Mouse (Mus musculus): Measurements from ENCODE around the gene Serinc2.

Gene Serinc2

GRCm38 (mm10) chr4:130304746-130305145 is 25.7 kb upstream of the Serinc2 start:
- no peaks in the 10 kb centered on the region for H3K9me3 ChIP-seq (ENCODE audit: low read length)
- peak overlapping the region; percentile 37; the same call in 1 of the 2 replicates for H3K4me3 ChIP-seq (replicated peaks; ENCODE audit: low read length)
- peaks cover 97% of the 10 kb centered on the region for H3K4me1 ChIP-seq (replicated peaks; ENCODE audit: low read depth, low read length)
- TF ChIP-seq POU5F1 (IDR thresholded peaks at IDR 0.05; ENCODE audit: borderline replicate concordance, low read length) (no peak), CTCF (conservative IDR thresholded peaks at IDR 0.05; ENCODE audit: low read length) (no peak), NANOG (IDR thresholded peaks at IDR 0.05; ENCODE audit: borderline replicate concordance, low read length) (no peak)
- H3K36me3 ChIP-seq (ENCODE audit: insufficient read depth, low read length), result no peaks in the 10 kb centered on the region
- peaks cover 35% of the 10 kb centered on the region for H3K27me3 ChIP-seq (ENCODE audit: insufficient read depth, low read length)

- Histone ChIP-seq H3K36me3 (ENCODE audit: insufficient read depth, low read length) (no peaks in the 10 kb centered on the region), H3K9me3 (ENCODE audit: low read length) (no peaks in the 10 kb centered on the region), H3K27me3 (ENCODE audit: insufficient read depth, low read length) (peaks cover 19% of the 10 kb centered on the region), H3K4me3 (replicated peaks; ENCODE audit: low read length) (no peak overlapping the region), H3K4me1 (replicated peaks; ENCODE audit: low read depth, low read length) (peaks cover 98% of the 10 kb centered on the region)
- TF ChIP-seq POU5F1 (IDR thresholded peaks at IDR 0.05; ENCODE audit: borderline replicate concordance, low read length), result no peak
- TF ChIP-seq NANOG (IDR thresholded peaks at IDR 0.05; ENCODE audit: borderline replicate concordance, low read length), result no peak
- TF ChIP-seq CTCF (conservative IDR thresholded peaks at IDR 0.05; ENCODE audit: low read length), result no peak
These were observed 23.4 kb upstream of the Serinc2 start for GRCm38 (mm10) chr4:130302285-130302870.

- Histone ChIP-seq H3K4me3 (replicated peaks; ENCODE audit: low read length) (peak overlapping the region; percentile 66), H3K4me1 (replicated peaks; ENCODE audit: low read depth, low read length) (peaks cover 97% of the 10 kb centered on the region), H3K36me3 (ENCODE audit: insufficient read depth, low read length) (no peaks in the 10 kb centered on the region), H3K27me3 (ENCODE audit: insufficient read depth, low read length) (peaks cover 19% of the 10 kb centered on the region), H3K9me3 (ENCODE audit: low read length) (no peaks in the 10 kb centered on the region)
- TF ChIP-seq POU5F1 (IDR thresholded peaks at IDR 0.05; ENCODE audit: borderline replicate concordance, low read length), result no peak
- no peak for TF ChIP-seq NANOG (IDR thresholded peaks at IDR 0.05; ENCODE audit: borderline replicate concordance, low read length)
- TF ChIP-seq CTCF (conservative IDR thresholded peaks at IDR 0.05; ENCODE audit: low read length), result no peak
These were observed 20.6 kb upstream of the Serinc2 start for GRCm38 (mm10) chr4:130299629-130300018.

- H3K4me1 ChIP-seq (replicated peaks; ENCODE audit: low read depth, low read length), result peaks cover 94% of the 10 kb centered on the region
- no peaks in the 10 kb centered on the region for H3K36me3 ChIP-seq (ENCODE audit: insufficient read depth, low read length)
- H3K4me3 ChIP-seq (replicated peaks; ENCODE audit: low read length), result peak overlapping the region; percentile 66
- peaks cover 19% of the 10 kb centered on the region for H3K27me3 ChIP-seq (ENCODE audit: insufficient read depth, low read length)
- H3K9me3 ChIP-seq (ENCODE audit: low read length), result no peaks in the 10 kb centered on the region
- TF ChIP-seq NANOG (IDR thresholded peaks at IDR 0.05; ENCODE audit: borderline replicate concordance, low read length) (no peak), CTCF (conservative IDR thresholded peaks at IDR 0.05; ENCODE audit: low read length) (no peak), POU5F1 (IDR thresholded peaks at IDR 0.05; ENCODE audit: borderline replicate concordance, low read length) (no peak)
These were observed 20.0 kb upstream of the Serinc2 start for GRCm38 (mm10) chr4:130298877-130299628.

GRCm38 (mm10) chr4:130297123-130297529 is 18.1 kb upstream of the Serinc2 start:
- Histone ChIP-seq H3K4me1 (replicated peaks; ENCODE audit: low read depth, low read length) (peaks cover 75% of the 10 kb centered on the region), H3K27me3 (ENCODE audit: insufficient read depth, low read length) (peaks cover 19% of the 10 kb centered on the region), H3K9me3 (ENCODE audit: low read length) (no peaks in the 10 kb centered on the region), H3K4me3 (replicated peaks; ENCODE audit: low read length) (no peak overlapping the region), H3K36me3 (ENCODE audit: insufficient read depth, low read length) (no peaks in the 10 kb centered on the region)
- TF ChIP-seq NANOG (IDR thresholded peaks at IDR 0.05; ENCODE audit: borderline replicate concordance, low read length) (no peak), CTCF (conservative IDR thresholded peaks at IDR 0.05; ENCODE audit: low read length) (peak; percentile 90), POU5F1 (IDR thresholded peaks at IDR 0.05; ENCODE audit: borderline replicate concordance, low read length) (no peak)

GRCm38 (mm10) chr4:130296243-130296965 is 17.4 kb upstream of the Serinc2 start:
- Histone ChIP-seq H3K9me3 (ENCODE audit: low read length) (no peaks in the 10 kb centered on the region), H3K27me3 (ENCODE audit: insufficient read depth, low read length) (peaks cover 16% of the 10 kb centered on the region), H3K4me1 (replicated peaks; ENCODE audit: low read depth, low read length) (peaks cover 68% of the 10 kb centered on the region)

GRCm38 (mm10) chr4:130295047-130295745 is 16.2 kb upstream of the Serinc2 start:
- 0 out of 2 replicates have a peak, but pooled peaks cover 7% of the 10 kb centered on the region for H3K27me3 ChIP-seq (ENCODE audit: insufficient read depth, low read length)
- peaks cover 56% of the 10 kb centered on the region for H3K4me1 ChIP-seq (replicated peaks; ENCODE audit: low read depth, low read length)
- TF ChIP-seq NANOG (IDR thresholded peaks at IDR 0.05; ENCODE audit: borderline replicate concordance, low read length) (no peak), CTCF (conservative IDR thresholded peaks at IDR 0.05; ENCODE audit: low read length) (peak; percentile 15; the same call in 1 of the 2 replicates), POU5F1 (IDR thresholded peaks at IDR 0.05; ENCODE audit: borderline replicate concordance, low read length) (no peak)
- H3K4me3 ChIP-seq (replicated peaks; ENCODE audit: low read length), result peak overlapping the region; percentile 43
- H3K36me3 ChIP-seq (ENCODE audit: insufficient read depth, low read length), result no peaks in the 10 kb centered on the region
- no peaks in the 10 kb centered on the region for H3K9me3 ChIP-seq (ENCODE audit: low read length)

More at GRCm38 (mm10) chr4:130296243-130296965, 17.4 kb upstream of the Serinc2 start:
- Histone ChIP-seq H3K4me3 (replicated peaks; ENCODE audit: low read length) (no peak overlapping the region), H3K36me3 (ENCODE audit: insufficient read depth, low read length) (no peaks in the 10 kb centered on the region)
- no peak for TF ChIP-seq CTCF (conservative IDR thresholded peaks at IDR 0.05; ENCODE audit: low read length)

- Histone ChIP-seq H3K4me1 (replicated peaks; ENCODE audit: low read depth, low read length) (peaks cover 49% of the 10 kb centered on the region), H3K9me3 (ENCODE audit: low read length) (no peaks in the 10 kb centered on the region), H3K4me3 (replicated peaks; ENCODE audit: low read length) (no peak overlapping the region), H3K27me3 (ENCODE audit: insufficient read depth, low read length) (0 out of 2 replicates have a peak, but pooled peaks cover 5% of the 10 kb centered on the region), H3K36me3 (ENCODE audit: insufficient read depth, low read length) (no peaks in the 10 kb centered on the region)
- TF ChIP-seq NANOG (IDR thresholded peaks at IDR 0.05; ENCODE audit: borderline replicate concordance, low read length) (no peak), CTCF (conservative IDR thresholded peaks at IDR 0.05; ENCODE audit: low read length) (no peak), POU5F1 (IDR thresholded peaks at IDR 0.05; ENCODE audit: borderline replicate concordance, low read length) (no peak)
These were observed 15.5 kb upstream of the Serinc2 start for GRCm38 (mm10) chr4:130294513-130294912.
